Mouse (Mus musculus) ovary, postnatal 10 days (tissue): ENCODE data around the gene Hgd.

Experiments
- DNase-seq: peaks from one replicate; pipeline ENCODE4 v3.0.0; 2022; ENCODE audit warnings: low spot score

The Hgd gene

GRCm38 (mm10) chr16:37675326-37675725 lies 95.4 kb downstream of the Hgd start:
- no peak for DNase-seq

- DNase-seq = no peak
Measured at GRCm38 (mm10) chr16:37676024-37676676, 96.2 kb downstream of the Hgd start.

- DNase-seq = no peak
Measured at GRCm38 (mm10) chr16:37676677-37677072, 96.7 kb downstream of the Hgd start.

- no peak for DNase-seq
Measured at GRCm38 (mm10) chr16:37677586-37677985, 97.6 kb downstream of the Hgd start.

GRCm38 (mm10) chr16:37680216-37680615 lies 100.3 kb downstream of the Hgd start:
- no peak for DNase-seq

GRCm38 (mm10) chr16:37680831-37681230 lies 100.9 kb downstream of the Hgd start:
- no peak for DNase-seq
